Comparison of ENCODE assay signal across 13 mouse cellular contexts in genomic region chr3:82791663-82792062, GRCm38 (mm10).
DNase-seq lines count a peak whose midpoint lies in the region.
"Had no signal": no experiment of that assay in that cellular context is flagged by ENCODE, and none has a peak within 500 bp of the region (broad histone marks: within the 10 kb centered on the region; RNA-seq: fewer than 3 reads in every experiment).

No protein-coding gene starts in this region.

- DNase-seq in frontal cortex, adult 2 months (ENCODE audit: extremely low spot score in 1 of 2, low spot score in 1 of 2): peak; percentile 11 to 12
- no peak for DNase-seq in frontal cortex, postnatal 14 days (ENCODE audit: low spot score in 2 of 2)
- peak; percentile 2 to 25 for DNase-seq in left cerebral cortex, adult 18-20 months (ENCODE audit: low spot score in 2 of 2)
- no peak for DNase-seq in left cerebral cortex, postnatal 14 days (ENCODE audit: low spot score in 2 of 2)
- peak; percentile 46 for DNase-seq in right cerebral cortex, adult 18-20 months
- DNase-seq in right cerebral cortex, postnatal 36 days (ENCODE audit: low spot score in 2 of 2): no peak
- DNase-seq in telencephalon, adult 2 months (ENCODE audit: low read depth, low spot score): peak; percentile 11
- DNase-seq: adrenal gland, postnatal 14 days; cerebellum, adult 8-10 months; cerebellum, postnatal 25 days; gastrocnemius, postnatal 10 days; heart, adult 2 months; heart, postnatal 14 days had no signal

- intact Hi-C loops in left cerebral cortex, postnatal 14 days (cut with DNase I): no loop called here

Comparison
In these comparisons a context has a peak if more than half of its experiments do, and no peak if none do; other contexts are left out.
1. DNase-seq: peak in frontal cortex, adult 2 months (2 of 2), left cerebral cortex, adult 18-20 months (2 of 2), right cerebral cortex, adult 18-20 months (single experiment) and telencephalon, adult 2 months (single experiment); none in frontal cortex, postnatal 14 days (0 of 2), left cerebral cortex, postnatal 14 days (0 of 2) and right cerebral cortex, postnatal 36 days (0 of 2).